Mouse (Mus musculus) cerebellum, postnatal 10 days (tissue): ENCODE results near the gene Ints3.
"Not testable (repeated sequence)": the region's sequence is repeated elsewhere in the genome, so short reads cannot be mapped to it uniquely, and the experiment has no call there.

ENCODE experiments used
- DNase-seq, 2 experiments: peaks; one replicate each; pipeline ENCODE4 v3.0.0; 2021; ENCODE audit warnings: mixed read lengths in 2 of 2

Ints3 gene

DNA sequence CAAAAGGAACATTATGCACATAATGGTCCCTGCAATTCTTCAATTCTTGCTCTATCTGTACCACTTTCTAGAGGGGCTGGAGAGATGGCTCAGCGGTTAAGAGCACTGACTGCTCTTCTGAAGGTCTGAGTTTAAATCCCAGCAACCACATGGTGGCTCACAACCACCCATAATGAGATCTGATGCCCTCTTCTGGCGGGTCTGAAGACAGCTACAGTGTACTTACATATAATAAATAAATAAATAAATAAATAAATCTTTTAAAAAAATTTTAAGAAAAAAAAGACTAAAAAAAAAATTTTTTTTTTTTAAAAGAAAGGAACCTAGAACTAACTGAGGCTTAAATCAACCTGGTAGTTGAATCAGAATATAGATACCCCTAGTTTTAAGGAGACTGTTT is 90.6 kb downstream of the Ints3 start:
- DNase-seq = not testable (repeated sequence)
